Mouse (Mus musculus) heart, adult 2 months (tissue): ENCODE measurements around the gene Ptprm. TPM values are rescaled to one million over a fixed set of nuclear protein-coding genes. Genes with fewer than 3 reads are reported as not detected.

Experiments
- DNase-seq, 2 experiments: peaks; one replicate each; pipeline ENCODE4 v3.0.0; 2021
- H3K27ac ChIP-seq: fragments of 200-600 bp; 2 replicates; pipeline ENCODE4 v1.8.1; 2022
- H3K27me3 ChIP-seq: fragments of 200-500 bp; 2 replicates; pipeline ENCODE4 v1.6.1; 2012; ENCODE audit warnings: mild to moderate bottlenecking, low read length, inconsistent platforms, mixed read lengths; ENCODE audit not compliant: control insufficient read depth, insufficient read depth
- H3K36me3 ChIP-seq: fragments of 200-500 bp; 2 replicates; pipeline ENCODE4 v1.6.1; 2012; ENCODE audit warnings: low read length, inconsistent platforms; ENCODE audit not compliant: control insufficient read depth, insufficient read depth
- H3K4me1 ChIP-seq: fragments of 200-500 bp; 2 replicates; pipeline ENCODE4 v1.6.1; 2011; ENCODE audit warnings: low read length; ENCODE audit not compliant: control insufficient read depth, insufficient read depth
- H3K4me3 ChIP-seq: fragments of 200-600 bp; 2 replicates; pipeline ENCODE4 v1.8.1; 2022
- H3K79me2 ChIP-seq: fragments of 200-500 bp; replicated peaks from 2 replicates; pipeline ENCODE4 v1.6.1; 2012; ENCODE audit warnings: mild to moderate bottlenecking, inconsistent platforms, low read length, moderate library complexity, mixed read lengths; ENCODE audit not compliant: control insufficient read depth, insufficient read depth
- H3K9ac ChIP-seq: fragments of 200-500 bp; 2 replicates; pipeline ENCODE4 v1.6.1; 2012; ENCODE audit warnings: low read depth, mild to moderate bottlenecking, control low read depth, inconsistent platforms, low read length, mixed read lengths
- CTCF ChIP-seq: fragments of 200-600 bp; IDR thresholded peaks from 2 replicates; pipeline ENCODE4 v1.8.1; 2022; ENCODE audit warnings: antibody characterized with exemption, mild to moderate bottlenecking, moderate library complexity
- EP300 ChIP-seq: fragments of 200-500 bp; IDR thresholded peaks from 2 replicates; pipeline ENCODE4 v1.6.1; 2011; ENCODE audit warnings: low read depth, low read length, control low read depth; ENCODE audit not compliant: insufficient read depth
- POLR2A ChIP-seq: fragments of 200-500 bp; IDR thresholded peaks from 2 replicates; pipeline ENCODE4 v1.6.1; 2011; ENCODE audit warnings: mild to moderate bottlenecking, low read depth, low read length, control low read depth; ENCODE audit not compliant: insufficient read depth
- WGBS: fragments of 180-500 bp; shearing (Covaris S2); methylation state at CpG from one replicate; pipeline ENCODE4 v1.1.7; 2018; 5-methylcytosine and 5-hydroxymethylcytosine counted together
- intact Hi-C: fragments of 180-260 bp; cut with DNase I; formaldehyde crosslinking; loops from one replicate; pipeline ENCODE4 v1.15.1; 2025
- polyA plus RNA-seq: library from polyadenylated mRNA; depleted of rRNA; stranded (reverse); fragments of >200 nt; gene quantifications from 2 replicates; pipeline ENCODE4 v1.2.3, GENCODE M21; 2012
- total RNA-seq, 2 experiments: library from RNA; stranded (reverse); gene quantifications; 2 replicates each; pipeline ENCODE4 v1.2.3; 2021

Ptprm gene
- total and polyA plus RNA-seq, 3 experiments = 34.6 to 88.5 (median 78.9) TPM

- Histone ChIP-seq H3K79me2 (peaks cover 16% of the 10 kb centered on the region), H3K36me3 (peaks cover 17% of the 10 kb centered on the region), H3K9ac (no peak overlapping the region), H3K4me1 (peaks cover 19% of the 10 kb centered on the region), H3K27ac (no peak overlapping the region), H3K27me3 (no peaks in the 10 kb centered on the region), H3K4me3 (no peak overlapping the region)
- peak in 1 of 2 experiments; percentile 46 for DNase-seq
- TF ChIP-seq EP300 = 0 out of 2 replicates have a peak, but pooled peaks have one; percentile 18
- TF ChIP-seq POLR2A = no peak
- TF ChIP-seq CTCF = no peak
- 54% methylated on average over 18 of the region's 18 CpGs for whole genome bisulfite sequencing
- intact Hi-C loops = loop anchor here (2.0 kb wide), 1 partner anchor 25 kb away; no protein-coding TSS in a partner anchor
Measured at GRCm38 (mm10) chr17:67303326-67304099, 50.7 kb downstream of the Ptprm start.

DNA sequence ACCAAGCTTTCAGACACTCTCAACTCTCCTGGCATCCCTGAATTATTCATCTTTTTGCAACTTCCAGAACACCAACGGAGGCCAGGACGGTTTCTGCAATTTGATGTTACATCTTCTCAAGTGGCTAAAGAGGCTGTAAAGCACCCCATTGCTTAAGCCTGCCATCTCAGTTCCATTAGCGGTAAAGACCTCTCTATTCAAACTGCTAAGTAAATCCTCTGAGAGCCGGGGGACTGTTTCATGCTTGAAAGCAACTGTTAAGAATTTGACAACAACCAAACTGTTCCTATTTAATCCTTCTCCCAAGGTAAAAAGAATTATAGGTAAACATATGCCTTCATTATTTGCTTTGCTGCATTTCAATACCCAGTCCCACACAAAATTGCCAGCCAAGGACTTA, 51.7 kb downstream of the Ptprm start:
- no peak overlapping the region for H3K27ac ChIP-seq
- no peak for DNase-seq
- peaks cover 24% of the 10 kb centered on the region for H3K36me3 ChIP-seq
- H3K27me3 ChIP-seq = no peaks in the 10 kb centered on the region
- 92% methylated on average over 4 of the region's 4 CpGs for WGBS
- H3K4me1 ChIP-seq = peaks cover 23% of the 10 kb centered on the region
- H3K4me3 ChIP-seq = no peak overlapping the region
- intact Hi-C loops = loop anchor here (2.0 kb wide), 1 partner anchor 24 kb away; no protein-coding TSS in a partner anchor
- H3K79me2 ChIP-seq = peaks cover 14% of the 10 kb centered on the region
- no peak overlapping the region for H3K9ac ChIP-seq
- TF ChIP-seq CTCF = no peak
- no peak for TF ChIP-seq EP300
- no peak for TF ChIP-seq POLR2A

DNA sequence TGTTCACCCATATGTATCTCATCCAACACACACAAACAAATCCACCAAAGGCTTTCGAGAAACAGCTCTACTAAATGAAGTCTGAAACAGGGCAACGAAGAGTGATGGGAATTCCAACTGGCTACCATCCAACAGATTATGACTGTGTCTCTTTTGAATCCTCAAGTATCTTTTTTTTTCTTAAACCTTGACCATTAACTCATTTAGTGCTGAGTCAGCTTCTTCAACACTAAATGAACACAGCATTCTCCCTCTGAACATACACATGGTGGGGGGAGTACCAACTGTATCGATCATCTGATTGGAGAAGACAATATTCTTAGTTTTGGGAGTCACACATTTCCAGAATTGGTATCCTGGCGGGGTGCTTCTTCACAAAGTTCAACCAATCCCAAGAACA, 52.2 kb downstream of the Ptprm start:
- peaks cover 25% of the 10 kb centered on the region for H3K4me1 ChIP-seq
- no peak for DNase-seq
- intact Hi-C loops = loop anchor here (2.0 kb wide), 1 partner anchor 23 kb away; no protein-coding TSS in a partner anchor
- no peak overlapping the region for H3K4me3 ChIP-seq
- H3K79me2 ChIP-seq = peaks cover 12% of the 10 kb centered on the region
- no peak overlapping the region for H3K9ac ChIP-seq
- no peak overlapping the region for H3K27ac ChIP-seq
- WGBS = 67% methylated on average over 4 of the region's 4 CpGs
- H3K36me3 ChIP-seq = peaks cover 24% of the 10 kb centered on the region
- TF ChIP-seq CTCF (no peak), POLR2A (no peak), EP300 (no peak)
- no peaks in the 10 kb centered on the region for H3K27me3 ChIP-seq

DNA sequence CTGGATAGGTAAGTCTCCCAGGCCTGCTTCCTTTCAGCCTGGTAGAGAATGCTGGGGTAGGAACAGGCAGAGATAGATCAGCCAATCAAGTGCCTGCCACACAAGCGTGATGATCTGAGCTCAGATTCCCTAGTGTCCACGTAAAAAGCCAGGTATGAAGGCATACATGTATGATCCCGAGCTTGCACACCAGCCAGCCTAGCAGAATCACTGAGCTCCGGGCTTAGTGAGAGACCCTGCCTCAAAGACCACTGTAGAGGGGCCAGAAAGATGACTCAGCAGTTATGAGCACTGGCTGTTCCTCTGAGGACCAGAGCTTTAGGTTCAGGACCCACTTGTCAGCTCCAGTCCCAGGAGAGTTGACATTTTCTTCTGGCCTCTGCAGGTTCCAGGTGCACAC, 52.9 kb downstream of the Ptprm start:
- Histone ChIP-seq H3K4me3 (no peak overlapping the region), H3K79me2 (peaks cover 14% of the 10 kb centered on the region), H3K27me3 (no peaks in the 10 kb centered on the region), H3K4me1 (peaks cover 25% of the 10 kb centered on the region), H3K27ac (no peak overlapping the region), H3K36me3 (peaks cover 24% of the 10 kb centered on the region), H3K9ac (no peak overlapping the region)
- TF ChIP-seq EP300 (no peak), POLR2A (no peak), CTCF (no peak)
- 98% methylated on average over 4 of the region's 4 CpGs for WGBS
- intact Hi-C loops = no loop called here
- no peak for DNase-seq

GRCm38 (mm10) chr17:67298269-67298798, 55.9 kb downstream of the Ptprm start:
- Histone ChIP-seq H3K79me2 (peaks cover 7% of the 10 kb centered on the region), H3K27me3 (no peaks in the 10 kb centered on the region), H3K4me1 (peaks cover 13% of the 10 kb centered on the region), H3K36me3 (peaks cover 15% of the 10 kb centered on the region), H3K9ac (no peak overlapping the region), H3K27ac (0 out of 2 replicates have a peak overlapping the region, but pooled peaks have one; percentile 0), H3K4me3 (no peak overlapping the region)
- DNase-seq = no peak
- intact Hi-C loops = no loop called here
- no peak for TF ChIP-seq POLR2A
- TF ChIP-seq CTCF = no peak
- TF ChIP-seq EP300 = no peak
- WGBS = 68% methylated on average over 9 of the region's 9 CpGs
